Mouse (Mus musculus) liver, postnatal 0 days (tissue): ENCODE data around the gene Asic1. TPM values are rescaled to one million over a fixed set of nuclear protein-coding genes. Genes with fewer than 3 reads are reported as not detected.

ENCODE experiments used
- ATAC-seq: fragments of 200-750 bp; cut with Nextera tagmentation; 2 replicates; pipeline ENCODE4 v1.8.0; 2017; ENCODE audit warnings: mild to moderate bottlenecking, moderate library complexity
- DNase-seq: peaks from one replicate; pipeline ENCODE4 v3.0.0-alpha.2; 2016
- H3K27ac ChIP-seq: fragments of 300-500 bp; sonication (generic); 2 replicates; pipeline ENCODE4 v1.5.1; 2014; ENCODE audit warnings: antibody characterized with exemption, moderate library complexity, mild to moderate bottlenecking, low read depth
- H3K27me3 ChIP-seq: fragments of 300-500 bp; sonication (generic); 2 replicates; pipeline ENCODE4 v1.6.1; 2014; ENCODE audit warnings: low read length, control low read depth, mixed read lengths; ENCODE audit not compliant: insufficient read depth
- H3K36me3 ChIP-seq: fragments of 300-500 bp; sonication (generic); replicated peaks from 2 replicates; pipeline ENCODE4 v1.6.1; 2014; ENCODE audit warnings: mild to moderate bottlenecking, control low read depth, low read length, moderate library complexity, mixed read lengths; ENCODE audit not compliant: insufficient read depth
- H3K4me1 ChIP-seq: fragments of 300-500 bp; sonication (generic); 2 replicates; pipeline ENCODE4 v1.6.1; 2014; ENCODE audit warnings: antibody characterized with exemption, mild to moderate bottlenecking, control low read depth; ENCODE audit not compliant: insufficient read depth
- H3K4me2 ChIP-seq: fragments of 300-500 bp; sonication (generic); 2 replicates; pipeline ENCODE4 v1.6.1; 2014; ENCODE audit warnings: low read depth, mild to moderate bottlenecking, low read length, moderate library complexity, mixed read lengths
- H3K4me3 ChIP-seq: fragments of 300-500 bp; sonication (generic); 2 replicates; pipeline ENCODE4 v1.5.1; 2014; ENCODE audit warnings: low read depth, low read length
- H3K9ac ChIP-seq: fragments of 300-500 bp; sonication (generic); replicated peaks from 2 replicates; pipeline ENCODE4 v1.6.1; 2014; ENCODE audit warnings: mild to moderate bottlenecking, moderate library complexity
- H3K9me3 ChIP-seq: fragments of 300-500 bp; sonication (generic); 2 replicates; pipeline ENCODE4 v1.6.1; 2016; ENCODE audit warnings: mild to moderate bottlenecking, control low read depth, low read length, mixed read lengths
- CTCF ChIP-seq: sonication (generic); IDR thresholded peaks from 2 replicates; pipeline ENCODE4 v1.5.1; 2016; ENCODE audit warnings: antibody characterized with exemption, low read depth
- EP300 ChIP-seq: IDR thresholded peaks from 2 replicates; pipeline ENCODE4 v1.6.1; 2016; ENCODE audit warnings: antibody characterized with exemption, low read depth, mild to moderate bottlenecking
- WGBS: fragments of 180-500 bp; shearing (Covaris S2); extraction: QIAGEN DNeasy Blood & Tissue Kit; methylation state at CpG from one replicate; pipeline ENCODE4 v1.1.7; 2014; ENCODE audit not compliant: insufficient replicate concordance; 5-methylcytosine and 5-hydroxymethylcytosine counted together
- polyA plus RNA-seq: library from polyadenylated mRNA; unstranded; fragments of >200 nt; fragmentation: Nextera tagmentation; extraction: Ambion mirVana; gene quantifications from 2 replicates; pipeline ENCODE4 v1.2.1, GENCODE M21; 2015

Gene Asic1
- polyA plus RNA-seq, 1 experiment from 2014 or later = 0.38 TPM

DNA sequence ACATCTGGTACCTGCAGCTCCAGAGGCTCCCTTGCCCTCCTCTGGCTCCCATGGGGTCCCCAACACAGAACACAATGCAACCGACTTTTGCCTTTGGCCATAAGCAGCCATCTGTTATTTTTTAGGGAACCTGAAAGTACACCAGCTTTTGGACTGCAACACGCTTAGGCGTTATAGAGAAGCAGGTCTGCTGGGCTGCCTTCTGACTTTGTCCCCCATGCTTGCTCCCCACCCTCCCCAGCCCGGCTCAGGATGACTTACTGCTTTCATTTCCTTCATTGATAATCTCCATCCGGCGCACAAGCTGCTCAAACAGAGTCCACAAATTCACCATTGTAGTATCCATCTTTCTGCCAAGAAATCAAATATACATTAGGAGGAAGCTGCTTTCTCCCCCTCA lies 27.5 kb upstream of the Asic1 start:
- Histone ChIP-seq H3K4me2 (no peak overlapping the region), H3K36me3 (peaks cover 30% of the 10 kb centered on the region), H3K27me3 (no peaks in the 10 kb centered on the region), H3K4me1 (no peaks in the 10 kb centered on the region; the same call in 1 of the 2 replicates), H3K9me3 (no peaks in the 10 kb centered on the region), H3K27ac (no peak overlapping the region), H3K4me3 (no peak overlapping the region), H3K9ac (no peak overlapping the region)
- no peak for ATAC-seq
- 78% methylated on average over 6 of the region's 6 CpGs for WGBS
- DNase-seq = no peak
- TF ChIP-seq EP300 = no peak
- no peak for TF ChIP-seq CTCF

DNA sequence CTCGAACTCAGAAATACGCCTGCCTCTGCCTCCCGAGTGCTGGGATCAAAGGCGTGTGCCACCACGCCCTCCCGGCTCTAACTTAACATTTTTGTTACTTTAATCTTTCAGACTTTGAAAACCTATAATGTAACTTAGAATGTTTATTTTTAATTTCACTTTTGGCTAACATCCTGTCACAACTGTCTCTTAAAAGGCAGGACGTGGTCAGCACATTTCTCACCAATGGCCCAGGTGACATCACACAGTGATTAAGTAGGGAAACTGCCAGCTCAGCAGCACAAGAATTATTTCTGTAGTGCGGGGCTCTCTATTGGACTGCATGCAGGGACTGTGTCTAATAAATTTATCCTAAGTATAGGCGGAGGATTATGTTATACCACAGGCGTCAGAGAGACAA lies 26.3 kb upstream of the Asic1 start:
- no peak overlapping the region for H3K27ac ChIP-seq
- no peak overlapping the region for H3K4me2 ChIP-seq
- peaks cover 22% of the 10 kb centered on the region for H3K36me3 ChIP-seq
- no peak overlapping the region for H3K4me3 ChIP-seq
- WGBS = 82% methylated on average over 10 of the region's 10 CpGs
- no peak for ATAC-seq
- H3K4me1 ChIP-seq = peaks cover 4% of the 10 kb centered on the region
- H3K9me3 ChIP-seq = no peaks in the 10 kb centered on the region
- no peaks in the 10 kb centered on the region for H3K27me3 ChIP-seq
- no peak for DNase-seq
- TF ChIP-seq CTCF (no peak), EP300 (no peak)
- H3K9ac ChIP-seq = no peak overlapping the region

DNA sequence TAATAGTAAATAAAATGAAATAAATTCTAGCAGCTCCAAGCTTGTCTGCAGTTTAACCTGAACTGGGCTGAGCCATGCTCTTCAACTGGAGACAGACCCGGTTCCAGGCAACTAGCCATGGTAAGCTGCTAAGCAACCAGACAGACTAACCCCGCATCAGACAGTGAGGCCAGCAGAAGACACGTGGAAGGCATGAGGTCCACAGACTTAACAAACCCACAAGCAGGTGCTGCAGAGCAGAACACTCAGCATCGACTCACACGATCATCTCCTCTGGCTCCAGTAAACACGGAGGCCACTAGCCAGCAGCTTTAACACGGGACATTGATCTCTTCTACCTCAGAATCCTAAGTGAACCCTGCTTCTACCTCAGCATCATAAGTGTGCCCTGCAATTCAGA lies 25.4 kb upstream of the Asic1 start:
- Histone ChIP-seq H3K36me3 (peaks cover 12% of the 10 kb centered on the region), H3K4me2 (no peak overlapping the region), H3K9ac (no peak overlapping the region), H3K4me1 (peaks cover 13% of the 10 kb centered on the region), H3K9me3 (no peaks in the 10 kb centered on the region), H3K27me3 (no peaks in the 10 kb centered on the region), H3K4me3 (no peak overlapping the region), H3K27ac (no peak overlapping the region)
- DNase-seq (no peak), ATAC-seq (no peak)
- WGBS = 63% methylated on average over 7 of the region's 7 CpGs
- no peak for TF ChIP-seq EP300
- TF ChIP-seq CTCF = no peak

DNA sequence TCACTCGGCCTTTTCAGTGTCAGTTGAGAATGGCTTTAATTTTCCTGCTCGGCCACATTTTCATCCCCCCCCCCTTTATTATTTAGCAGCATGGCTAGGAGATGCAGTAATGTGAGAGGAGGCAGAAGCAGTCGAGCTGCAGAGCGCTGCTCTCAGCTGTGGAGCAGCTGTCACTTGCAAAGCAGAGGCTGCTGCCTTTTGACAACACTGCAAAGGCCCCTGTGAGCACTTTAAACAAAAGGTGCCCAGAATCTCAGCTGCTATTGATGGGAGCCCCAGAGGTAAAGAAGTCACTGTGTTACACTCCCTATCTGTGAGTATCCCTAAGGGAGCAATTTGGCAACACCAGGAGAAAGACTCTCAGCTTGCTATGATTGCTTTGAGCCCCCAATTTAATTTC lies 21.8 kb upstream of the Asic1 start:
- no peak overlapping the region for H3K27ac ChIP-seq
- 70% methylated on average over 4 of the region's 4 CpGs for WGBS
- no peaks in the 10 kb centered on the region for H3K9me3 ChIP-seq
- no peak overlapping the region for H3K4me3 ChIP-seq
- H3K4me1 ChIP-seq = peaks cover 32% of the 10 kb centered on the region
- 0 out of 2 replicates have a peak overlapping the region, but pooled peaks have one; percentile 80 for H3K4me2 ChIP-seq
- peaks cover 8% of the 10 kb centered on the region for H3K27me3 ChIP-seq
- TF ChIP-seq CTCF (no peak), EP300 (no peak)
- H3K36me3 ChIP-seq = no peaks in the 10 kb centered on the region
- H3K9ac ChIP-seq = no peak overlapping the region
- no peak for ATAC-seq
- no peak for DNase-seq

DNA sequence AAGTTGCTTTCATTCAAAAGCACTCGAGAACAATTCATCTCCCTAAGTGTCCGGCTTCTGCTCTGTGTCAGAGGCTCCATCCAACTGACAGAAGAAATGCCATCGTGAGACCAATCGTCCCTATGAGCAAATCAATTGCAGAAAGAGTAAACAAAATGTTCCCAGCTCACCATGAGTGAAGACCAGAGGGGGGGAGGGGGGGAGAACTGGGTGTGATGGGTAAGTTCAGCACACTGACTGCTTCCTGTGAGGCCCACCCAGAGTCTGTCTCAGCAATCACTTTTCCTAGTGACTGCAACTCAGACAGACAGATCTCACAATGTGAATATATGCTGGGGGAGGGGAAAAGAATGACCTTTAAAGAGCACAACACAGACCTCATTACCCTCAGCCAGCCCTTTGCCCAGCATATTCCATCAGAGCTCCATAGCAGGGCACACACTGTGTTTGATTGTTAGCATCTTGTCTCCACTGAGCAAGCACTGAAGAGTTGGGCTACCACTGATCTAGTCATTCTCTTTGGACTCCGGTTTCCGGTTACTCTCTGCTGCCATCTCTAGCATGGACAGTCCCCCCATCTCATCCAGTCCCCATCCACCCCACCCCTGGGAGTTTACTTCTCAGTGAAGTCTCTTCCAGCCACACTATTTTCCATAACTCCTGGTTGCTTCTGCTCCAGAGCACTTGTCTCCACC lies 21.0 kb upstream of the Asic1 start:
- 46% methylated on average over 6 of the region's 6 CpGs for WGBS
- peak; percentile 25; the same call in 1 of the 2 replicates for TF ChIP-seq CTCF
- no peak for TF ChIP-seq EP300
- peaks cover 17% of the 10 kb centered on the region for H3K27me3 ChIP-seq
- DNase-seq = peak; percentile 36
- peak overlapping the region; percentile 78; the same call in 1 of the 2 replicates for H3K9ac ChIP-seq
- ATAC-seq = no peak
- H3K9me3 ChIP-seq = no peaks in the 10 kb centered on the region
- H3K36me3 ChIP-seq = no peaks in the 10 kb centered on the region
- 0 out of 2 replicates have a peak overlapping the region, but pooled peaks have one; percentile 16 for H3K27ac ChIP-seq
- H3K4me1 ChIP-seq = peaks cover 36% of the 10 kb centered on the region
- H3K4me2 ChIP-seq = peak overlapping the region; percentile 80
- H3K4me3 ChIP-seq = peak overlapping the region; percentile 78

DNA sequence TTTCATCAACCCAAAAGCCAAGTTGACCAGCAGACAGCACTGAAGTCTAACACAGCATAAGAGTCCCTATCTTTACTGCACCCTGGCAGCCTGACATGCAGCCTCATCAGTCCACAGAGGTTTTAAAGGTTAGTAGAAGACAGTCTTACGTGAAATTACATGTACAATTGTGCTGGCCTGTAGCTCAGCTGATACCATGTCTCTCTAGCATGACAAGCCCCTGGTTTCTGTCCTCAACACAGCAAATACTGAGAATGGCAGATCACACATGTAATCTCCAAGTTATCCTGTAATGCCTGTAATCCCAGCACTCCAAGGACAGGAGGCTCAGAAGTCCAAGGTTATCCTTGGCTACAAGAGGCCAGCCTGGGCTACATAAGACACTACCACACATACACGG lies 19.9 kb upstream of the Asic1 start:
- no peak for ATAC-seq
- no peak for TF ChIP-seq CTCF
- no peak for TF ChIP-seq EP300
- no peak overlapping the region for H3K27ac ChIP-seq
- H3K4me3 ChIP-seq = peak overlapping the region; percentile 78
- H3K4me1 ChIP-seq = peaks cover 36% of the 10 kb centered on the region
- H3K9ac ChIP-seq = peak overlapping the region; percentile 78
- peaks cover 28% of the 10 kb centered on the region for H3K27me3 ChIP-seq
- DNase-seq = no peak
- WGBS = 43% methylated on average over 2 of the region's 2 CpGs
- H3K36me3 ChIP-seq = no peaks in the 10 kb centered on the region
- no peaks in the 10 kb centered on the region for H3K9me3 ChIP-seq
- H3K4me2 ChIP-seq = peak overlapping the region; percentile 80
